Mouse (Mus musculus): Measurements from ENCODE around the gene Rnf34. TPM values are rescaled to one million over a fixed set of nuclear protein-coding genes. Genes with fewer than 3 reads are reported as not detected.

Gene Rnf34
- 10 to 100 TPM; 47.1 to 53.0 TPM for total RNA-seq (2021)
- long read RNA-seq, experiment 1, full-length matches to known transcripts, result 65 of 72 reads
- long read RNA-seq, experiment 1, partial matches to known transcripts, result 5 of 72 reads
- long read RNA-seq, experiment 1, other reads (novel, unspliced or antisense), result 2 of 72 reads
- long read RNA-seq, experiment 2, full-length matches to known transcripts, result 88 of 103 reads
- long read RNA-seq, experiment 2, partial matches to known transcripts, result 9 of 103 reads
- long read RNA-seq, experiment 2, other reads (novel, unspliced or antisense), result 6 of 103 reads

DNA sequence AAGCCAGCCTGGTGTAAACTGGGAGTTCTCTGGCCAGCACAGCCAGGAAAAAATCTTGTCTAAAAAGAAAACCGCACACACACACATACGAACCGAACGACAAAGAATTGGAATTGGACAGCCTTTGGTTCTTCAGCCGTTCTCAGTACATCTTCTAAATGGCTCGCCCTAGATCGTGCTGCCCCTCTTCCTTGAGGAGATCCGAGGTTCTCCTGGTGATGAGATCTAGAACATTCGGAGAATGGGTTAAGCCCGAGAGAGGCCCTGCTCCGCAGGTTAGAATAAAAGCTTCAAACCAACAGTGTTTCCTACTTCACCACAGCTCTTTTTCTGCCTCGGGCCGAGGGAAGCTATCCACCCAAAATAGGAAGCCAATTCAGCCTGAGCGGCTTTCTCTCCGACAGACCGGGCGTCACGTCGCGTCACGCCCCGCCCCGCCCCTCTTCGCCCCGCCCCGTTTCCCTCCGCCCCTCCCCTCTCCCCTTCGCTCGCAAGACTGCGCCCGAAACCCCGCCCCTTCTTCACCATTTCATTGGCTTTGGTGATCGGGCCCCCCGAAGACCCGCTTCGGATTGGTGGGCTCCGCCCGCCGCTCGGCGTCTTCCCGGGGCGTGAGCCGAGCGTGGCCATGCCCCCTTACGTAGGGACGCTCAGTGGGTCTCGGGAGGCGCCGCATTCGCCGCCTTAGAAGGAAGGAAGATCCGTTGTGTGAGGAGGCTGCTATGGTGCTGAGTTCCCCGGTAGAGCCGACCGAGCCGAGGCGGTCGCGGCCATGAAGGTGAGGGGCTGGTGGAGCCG, at the start of gene Rnf34:
Rnf34 (plus strand) TSS at position 528 of the 798 bp plus-strand sequence.
- DNase-seq (ENCODE audit: low spot score in 2 of 2), result peak; percentile 94 to 98

- DNase-seq (ENCODE audit: low spot score in 2 of 2), result no peak
These were observed 49.4 kb upstream of the Rnf34 start for GRCm38 (mm10) chr5:122800345-122801010.

DNA sequence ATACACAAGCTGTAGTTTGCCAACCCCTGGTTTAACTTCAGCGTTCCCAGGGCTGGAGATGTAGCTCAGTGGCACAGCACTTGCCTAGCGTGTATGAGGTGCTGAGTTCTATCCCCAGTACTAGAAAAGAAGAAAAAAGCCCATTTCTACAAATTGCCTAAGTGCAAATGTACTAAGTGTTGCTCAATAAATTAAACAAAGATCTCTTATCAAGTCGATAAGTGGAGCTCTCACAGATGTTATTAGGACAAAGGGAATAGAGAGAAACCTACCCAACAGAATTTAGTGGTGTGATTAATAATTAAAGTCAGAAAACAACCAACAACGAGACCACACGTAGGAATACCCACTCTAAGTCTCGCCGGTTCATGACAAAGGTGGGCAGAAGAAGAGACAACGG, 48.2 kb upstream of the Rnf34 start:
- no peak for DNase-seq (ENCODE audit: low spot score in 2 of 2)

DNA sequence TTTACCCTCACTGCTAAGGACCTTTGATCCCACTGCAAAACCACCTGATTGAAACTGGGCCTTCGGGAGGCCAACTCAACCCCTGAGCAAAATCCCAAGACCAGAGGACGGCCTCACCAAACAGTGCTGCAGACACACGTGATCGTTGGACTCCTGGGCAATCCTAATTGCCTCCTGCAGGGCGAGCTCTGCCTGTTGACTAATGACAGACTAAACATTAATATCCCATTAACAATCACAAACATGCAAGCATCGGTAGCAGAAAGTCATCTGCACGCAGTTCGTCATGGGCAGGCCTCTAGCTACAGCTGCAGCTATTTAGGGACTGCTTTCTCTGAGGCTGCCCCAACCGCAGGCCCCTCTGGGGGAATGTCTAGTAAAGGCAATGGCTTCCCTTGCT, 47.1 kb upstream of the Rnf34 start:
- no peak for DNase-seq (ENCODE audit: low spot score in 2 of 2)

- no peak for DNase-seq (ENCODE audit: low spot score in 2 of 2)
These were observed 44.3 kb upstream of the Rnf34 start for GRCm38 (mm10) chr5:122805503-122805902.

DNA sequence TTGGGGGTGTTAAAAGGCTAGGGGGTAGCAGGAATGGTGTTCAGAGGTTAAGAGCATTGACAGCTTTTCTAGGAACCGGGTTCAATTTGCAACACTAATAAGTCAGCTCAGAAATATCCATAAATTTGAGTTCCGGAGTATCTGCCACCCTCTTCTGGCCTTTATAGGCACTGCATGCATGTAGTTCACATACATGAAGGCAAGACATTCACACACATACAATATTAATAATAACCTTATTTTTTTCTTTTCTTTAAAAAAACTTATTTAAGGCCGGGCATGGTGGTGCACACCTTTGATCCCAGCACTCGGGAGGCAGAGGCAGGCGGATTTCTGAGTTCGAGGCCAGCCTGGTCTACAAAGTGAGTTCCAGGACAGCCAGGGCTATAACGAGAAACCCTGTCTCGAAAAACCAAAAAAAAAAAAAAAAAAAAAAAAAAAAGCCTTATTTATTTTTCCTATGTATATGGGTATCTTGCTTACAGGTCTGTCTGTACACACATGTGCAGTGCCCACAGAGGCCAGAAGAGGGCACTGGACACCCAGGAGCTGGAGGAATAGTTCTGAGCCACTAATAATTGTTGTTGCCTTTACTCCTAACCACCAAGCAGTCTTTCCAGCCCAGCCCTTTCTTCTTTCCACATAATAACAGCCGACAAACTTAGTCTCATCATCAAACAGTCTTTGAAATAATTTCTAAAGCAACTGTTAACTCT, 38.3 kb upstream of the Rnf34 start:
- DNase-seq (ENCODE audit: low spot score in 2 of 2), result peak; percentile 29 to 53

- DNase-seq (ENCODE audit: low spot score in 2 of 2), result no peak
These were observed 37.1 kb upstream of the Rnf34 start for GRCm38 (mm10) chr5:122812699-122813098.

DNA sequence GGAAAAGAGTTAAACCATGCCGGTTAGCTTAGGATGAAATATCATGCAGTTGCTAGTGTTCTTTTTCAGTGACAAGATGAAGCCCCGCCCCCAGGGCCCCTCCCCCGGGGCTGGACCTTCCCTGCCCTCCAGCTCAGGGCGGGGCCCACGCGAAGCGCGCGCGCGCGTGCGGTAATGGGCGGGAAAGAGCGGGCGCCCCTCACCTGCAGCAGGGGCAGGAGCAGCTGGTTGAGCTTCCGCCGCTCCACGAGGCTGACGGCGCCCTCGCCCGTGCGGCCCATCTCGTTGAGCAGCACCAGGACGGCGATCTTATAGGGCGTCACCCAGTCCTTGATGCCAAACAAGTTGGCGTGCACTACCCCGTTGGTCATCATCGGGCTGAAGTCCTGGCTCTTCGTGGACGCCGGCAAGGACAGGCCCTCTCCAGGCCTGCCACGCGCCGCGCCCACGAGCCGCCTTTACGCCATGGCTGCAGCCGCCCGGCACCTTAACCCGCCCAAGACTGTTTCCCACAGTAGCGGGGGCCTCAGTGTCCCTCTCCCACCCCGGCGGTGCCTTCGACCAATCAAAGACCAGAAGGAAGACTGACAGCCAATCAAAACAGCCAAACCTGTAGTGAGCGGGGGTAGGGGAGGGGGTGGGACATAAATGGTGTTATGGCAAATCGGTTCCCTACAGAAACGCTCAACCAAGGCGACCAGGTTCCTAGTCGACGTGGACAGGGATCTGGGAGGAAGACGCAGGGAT, 28.9 kb upstream of the Rnf34 start, which contains the start of gene Anapc5:
Anapc5 (minus strand) TSS at position 563 of the 747 bp plus-strand sequence.
- DNase-seq (ENCODE audit: low spot score in 2 of 2), result peak; percentile 89 to 96

GRCm38 (mm10) chr5:122821524-122821885, 28.3 kb upstream of the Rnf34 start:
- DNase-seq (ENCODE audit: low spot score in 2 of 2), result no peak

DNA sequence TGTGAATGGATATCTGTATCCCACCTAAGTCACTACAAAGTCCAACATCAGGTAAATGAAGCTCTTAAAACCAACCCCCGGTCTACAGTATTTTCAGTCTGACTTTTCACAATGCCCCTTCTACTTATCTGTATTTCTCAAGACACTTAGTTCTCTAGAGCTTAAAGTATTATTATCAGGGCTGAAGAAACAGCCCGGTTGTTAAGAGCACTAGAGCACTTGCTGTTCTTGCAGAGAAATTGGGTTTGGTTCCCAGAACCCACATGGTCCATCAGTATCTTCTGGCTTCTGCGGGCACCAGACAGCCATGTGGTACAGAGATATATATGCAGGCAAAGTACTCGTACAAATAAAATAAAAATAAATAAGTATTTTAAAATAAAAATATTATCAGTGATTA, 27.4 kb upstream of the Rnf34 start:
- no peak for DNase-seq (ENCODE audit: low spot score in 2 of 2)

GRCm38 (mm10) chr5:122823976-122824375, 25.9 kb upstream of the Rnf34 start:
- no peak for DNase-seq (ENCODE audit: low spot score in 2 of 2)

DNA sequence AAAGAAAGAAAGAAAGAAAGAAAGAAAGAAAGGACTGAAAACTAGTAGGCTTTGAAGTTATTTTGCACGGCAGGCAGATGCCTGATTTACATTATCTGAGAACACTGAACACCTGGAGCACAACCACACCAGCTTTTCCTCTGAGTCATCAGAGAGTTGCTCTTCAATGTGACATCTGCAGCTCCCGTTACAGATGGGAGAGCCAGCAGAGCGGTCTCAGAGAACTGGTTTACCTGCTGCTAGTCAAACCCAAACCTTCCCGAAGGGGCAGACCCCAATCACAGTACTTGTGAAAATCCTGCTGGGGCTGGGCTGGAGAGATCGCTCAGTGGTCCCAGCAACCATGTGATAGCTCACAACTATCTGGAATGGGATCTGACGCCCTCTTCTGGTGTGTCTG, 25.4 kb upstream of the Rnf34 start:
- no peak for DNase-seq (ENCODE audit: low spot score in 2 of 2)

GRCm38 (mm10) chr5:122825099-122825498, 24.7 kb upstream of the Rnf34 start:
- no peak for DNase-seq (ENCODE audit: low spot score in 2 of 2)

GRCm38 (mm10) chr5:122832536-122832935, 17.3 kb upstream of the Rnf34 start:
- no peak for DNase-seq (ENCODE audit: low spot score in 2 of 2)

- DNase-seq (ENCODE audit: low spot score in 2 of 2), result no peak
These were observed 16.9 kb upstream of the Rnf34 start for GRCm38 (mm10) chr5:122832996-122833395.

DNA sequence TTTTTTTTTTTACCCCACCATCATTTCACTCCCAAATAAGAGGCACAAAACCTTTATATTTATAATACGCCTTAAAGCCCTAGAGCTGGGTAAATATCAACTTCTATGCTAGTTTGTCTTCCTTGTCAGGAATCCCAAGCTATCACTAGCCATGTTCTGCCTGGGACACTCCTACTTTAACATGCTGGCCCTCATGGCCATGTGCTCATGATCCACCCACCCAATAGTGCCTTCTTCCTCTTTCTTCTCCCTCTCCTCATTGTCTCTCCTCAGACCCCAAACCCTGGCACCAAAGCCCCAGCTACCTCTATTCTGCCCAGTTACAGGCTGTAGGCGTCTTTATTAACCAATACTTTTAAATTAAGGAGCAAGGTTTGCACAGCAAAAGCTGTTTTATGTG, 8.7 kb upstream of the Rnf34 start:
- no peak for DNase-seq (ENCODE audit: low spot score in 2 of 2)

- no peak for DNase-seq (ENCODE audit: low spot score in 2 of 2)
These were observed 6.0 kb upstream of the Rnf34 start for GRCm38 (mm10) chr5:122843799-122844198.

DNA sequence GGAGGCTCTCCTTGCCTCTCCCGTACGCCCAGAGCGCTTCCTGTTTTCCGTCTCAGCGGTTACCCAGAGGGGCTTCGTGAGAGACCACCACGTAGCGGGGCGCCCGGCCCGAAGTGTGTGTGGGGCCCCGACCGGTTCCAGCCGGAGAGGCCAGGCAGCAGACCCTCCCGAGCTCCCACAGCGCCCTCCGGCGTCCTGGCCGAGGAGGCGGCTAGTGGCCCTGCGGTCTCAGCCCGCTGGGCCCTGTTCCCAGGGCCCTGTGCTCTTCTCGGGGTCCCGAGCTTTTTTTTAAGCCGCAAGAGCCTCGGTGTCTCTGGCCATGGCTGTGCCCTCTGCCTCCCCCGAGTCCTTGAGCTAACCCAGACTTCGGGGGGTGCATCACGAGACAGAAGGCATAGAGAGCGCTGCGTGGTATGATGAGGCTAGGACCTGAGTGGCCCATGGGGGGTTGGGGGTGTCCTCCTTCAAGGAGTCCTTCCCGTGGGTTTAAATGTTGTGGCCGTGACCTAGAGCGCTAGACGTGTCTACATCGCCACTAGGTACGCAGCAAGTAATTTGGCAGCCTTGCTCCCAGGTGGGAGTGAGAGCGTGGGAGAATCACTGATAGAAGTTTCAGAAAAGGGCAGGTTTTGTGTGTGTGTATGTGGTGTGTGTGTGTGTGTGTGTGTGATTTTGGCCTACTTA, 613 bp downstream of the Rnf34 start:
- DNase-seq (ENCODE audit: low spot score in 2 of 2), result peak in 1 of 2 experiments; percentile 22

DNA sequence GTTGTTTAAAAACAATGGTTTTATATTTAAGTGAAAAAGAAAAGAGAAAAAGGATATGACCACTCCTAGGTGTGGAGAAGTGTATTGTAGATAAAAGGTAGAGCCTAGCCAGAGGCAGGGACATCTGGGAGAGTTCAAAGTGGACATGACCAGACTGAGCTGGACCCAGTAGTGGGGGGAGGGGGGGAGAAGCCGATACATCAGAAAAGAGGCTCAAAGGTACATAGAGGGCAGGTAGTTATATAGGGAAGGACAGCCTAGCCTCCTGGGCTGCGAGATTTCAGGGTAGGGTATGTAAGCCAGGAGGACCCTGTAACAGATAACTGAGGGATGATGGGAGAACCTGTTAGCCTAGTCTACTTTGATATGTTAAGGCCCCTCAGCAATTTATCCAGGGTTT, 2.8 kb downstream of the Rnf34 start:
- no peak for DNase-seq (ENCODE audit: low spot score in 2 of 2)

- DNase-seq (ENCODE audit: low spot score in 2 of 2), result no peak
These were observed 6.0 kb downstream of the Rnf34 start for GRCm38 (mm10) chr5:122855858-122856257.

Data from layer of hippocampus, postnatal 14 days (tissue).